Mouse (Mus musculus) heart, postnatal 36 days (tissue): ENCODE results near the gene Mrpl12. TPM values are rescaled to one million over a fixed set of nuclear protein-coding genes. Genes with fewer than 3 reads are reported as not detected.

Experiments
- DNase-seq, 2 experiments: peaks; one replicate each; pipeline ENCODE4 v3.0.0; 2021 to 2022
- intact Hi-C: fragments of 180-260 bp; cut with DNase I; formaldehyde crosslinking; loops from one replicate; pipeline ENCODE4 v1.15.1; 2025
- total RNA-seq, 2 experiments: library from RNA; stranded (reverse); gene quantifications; 2 replicates each; pipeline ENCODE4 v1.2.3; 2021

The Mrpl12 gene
- total RNA-seq, 2 experiments from 2014 or later: 222 to 245 TPM

- intact Hi-C loops: no loop called here
- peak; percentile 91 to 92 for DNase-seq
These were observed 17.2 kb upstream of the Mrpl12 start, which contains the start of gene Arl16 for GRCm38 (mm10) chr11:120467051-120467735. Gene Arl16, minus strand, starts transcription at chr11:120467607.

- intact Hi-C loops: no loop called here
- DNase-seq: no peak
These were observed 16.7 kb upstream of the Mrpl12 start for GRCm38 (mm10) chr11:120467736-120468092.

GRCm38 (mm10) chr11:120472052-120472451 lies 12.4 kb upstream of the Mrpl12 start:
- no peak for DNase-seq
- intact Hi-C loops: no loop called here

GRCm38 (mm10) chr11:120483448-120483934 lies 922 bp upstream of the Mrpl12 start:
- no peak for DNase-seq
- intact Hi-C loops: no loop called here

- intact Hi-C loops: loop anchor here (5.0 kb wide), 1 partner anchor 292 kb away; no protein-coding TSS in a partner anchor
- no peak for DNase-seq
These were observed 838 bp downstream of the Mrpl12 start for GRCm38 (mm10) chr11:120485251-120485650.

- DNase-seq: no peak
- intact Hi-C loops: loop anchor here (5.0 kb wide), 1 partner anchor 289 kb away; no protein-coding TSS in a partner anchor
These were observed 4.1 kb downstream of the Mrpl12 start for GRCm38 (mm10) chr11:120488516-120488915.

GRCm38 (mm10) chr11:120489054-120489761 lies 4.8 kb downstream of the Mrpl12 start:
- intact Hi-C loops: loop anchor here (1.0 to 5.0 kb wide), 2 partner anchors 123 to 288 kb away; no protein-coding TSS in a partner anchor
- DNase-seq: peak; percentile 53 to 68

- no peak for DNase-seq
These were observed 6.1 kb downstream of the Mrpl12 start for GRCm38 (mm10) chr11:120490291-120491046.

GRCm38 (mm10) chr11:120491317-120492023 lies 7.1 kb downstream of the Mrpl12 start, which contains the start of gene Slc25a10:
Gene Slc25a10, plus strand, starts transcription at chr11:120491840.
- intact Hi-C loops: loop anchor here (2.0 to 5.0 kb wide), 3 partner anchors 59 to 221 kb away; partner anchors contain the start of genes Aspscr1, Cenpx, Lrrc45 and Ppp1r27
- peak; percentile 88 to 89 for DNase-seq

More at GRCm38 (mm10) chr11:120490291-120491046, 6.1 kb downstream of the Mrpl12 start:
- intact Hi-C loops: loop anchor here (2.0 to 5.0 kb wide), 3 partner anchors 60 to 222 kb away; partner anchors contain the start of genes Aspscr1, Cenpx, Lrrc45 and Ppp1r27

- DNase-seq: peak in 1 of 2 experiments; percentile 49
- intact Hi-C loops: loop anchor here (5.0 kb wide), 2 partner anchors 180 to 220 kb away; partner anchors contain the start of genes Aspscr1, Cenpx and Lrrc45
These were observed 7.8 kb downstream of the Mrpl12 start for GRCm38 (mm10) chr11:120492024-120492877.

GRCm38 (mm10) chr11:120492878-120493203 lies 8.4 kb downstream of the Mrpl12 start:
- intact Hi-C loops: loop anchor here (5.0 kb wide), 2 partner anchors 179 to 219 kb away; partner anchors contain the start of genes Aspscr1, Cenpx and Lrrc45
- DNase-seq: no peak

- intact Hi-C loops: loop anchor here (5.0 kb wide), 2 partner anchors 179 to 219 kb away; partner anchors contain the start of genes Aspscr1, Cenpx and Lrrc45
- no peak for DNase-seq
These were observed 8.9 kb downstream of the Mrpl12 start for GRCm38 (mm10) chr11:120493351-120493750.

- no peak for DNase-seq
- intact Hi-C loops: loop anchor here (5.0 kb wide), 2 partner anchors 178 to 218 kb away; partner anchors contain the start of genes Aspscr1, Cenpx and Lrrc45
These were observed 9.5 kb downstream of the Mrpl12 start for GRCm38 (mm10) chr11:120493911-120494310.

GRCm38 (mm10) chr11:120497436-120497835 lies 13.0 kb downstream of the Mrpl12 start:
- intact Hi-C loops: no loop called here
- DNase-seq: no peak

- no peak for DNase-seq
- intact Hi-C loops: no loop called here
These were observed 13.8 kb downstream of the Mrpl12 start for GRCm38 (mm10) chr11:120498226-120498625.

GRCm38 (mm10) chr11:120498891-120499290 lies 14.5 kb downstream of the Mrpl12 start:
- DNase-seq: no peak
- intact Hi-C loops: no loop called here

- intact Hi-C loops: no loop called here
- DNase-seq: no peak
These were observed 15.5 kb downstream of the Mrpl12 start for GRCm38 (mm10) chr11:120499894-120500293.

- intact Hi-C loops: no loop called here
These were observed 15.9 kb downstream of the Mrpl12 start for GRCm38 (mm10) chr11:120500357-120500756.

GRCm38 (mm10) chr11:120501018-120501417 lies 16.6 kb downstream of the Mrpl12 start:
- intact Hi-C loops: no loop called here
- DNase-seq: no peak

More at GRCm38 (mm10) chr11:120500357-120500756, 15.9 kb downstream of the Mrpl12 start:
- no peak for DNase-seq
